Mouse (Mus musculus) A20 (cell line): ENCODE measurements around the gene Zfp839.

Experiments used
- DNase-seq: peaks from one replicate; pipeline ENCODE4 v3.0.0-alpha.2; 2011; ENCODE audit warnings: low read depth, low spot score

The Zfp839 gene

GRCm38 (mm10) chr12:110840348-110841198 is 9.5 kb upstream of the Zfp839 start, which contains the start of gene Mok:
Mok (minus strand) TSS chr12:110840939.
- DNase-seq = peak; percentile 95

- DNase-seq = peak; percentile 36
Measured at GRCm38 (mm10) chr12:110841731-110842493, 8.1 kb upstream of the Zfp839 start.

GRCm38 (mm10) chr12:110843194-110844048 is 6.6 kb upstream of the Zfp839 start:
- DNase-seq = peak; percentile 91

GRCm38 (mm10) chr12:110844227-110845130 is 5.6 kb upstream of the Zfp839 start:
- DNase-seq = no peak

- DNase-seq = peak; percentile 97
Measured at GRCm38 (mm10) chr12:110845131-110845880, 4.7 kb upstream of the Zfp839 start.

GRCm38 (mm10) chr12:110846191-110846765 is 3.8 kb upstream of the Zfp839 start:
- no peak for DNase-seq

- DNase-seq = no peak
Measured at GRCm38 (mm10) chr12:110850929-110851256, 840 bp downstream of the Zfp839 start.

- peak; percentile 56 for DNase-seq
Measured at GRCm38 (mm10) chr12:110851414-110851813, 1.4 kb downstream of the Zfp839 start.

GRCm38 (mm10) chr12:110851923-110852322 is 1.9 kb downstream of the Zfp839 start:
- no peak for DNase-seq

- DNase-seq = peak; percentile 84
Measured at GRCm38 (mm10) chr12:110854786-110855737, 5.0 kb downstream of the Zfp839 start.

GRCm38 (mm10) chr12:110857196-110857595 is 7.1 kb downstream of the Zfp839 start:
- DNase-seq = peak; percentile 80

- DNase-seq = peak; percentile 75
Measured at GRCm38 (mm10) chr12:110858681-110859080, 8.6 kb downstream of the Zfp839 start.

GRCm38 (mm10) chr12:110860293-110860692 is 10.2 kb downstream of the Zfp839 start:
- DNase-seq = no peak

- DNase-seq = no peak
Measured at GRCm38 (mm10) chr12:110861256-110861655, 11.2 kb downstream of the Zfp839 start.

GRCm38 (mm10) chr12:110864008-110864407 is 14.0 kb downstream of the Zfp839 start:
- no peak for DNase-seq

- DNase-seq = no peak
Measured at GRCm38 (mm10) chr12:110865571-110865970, 15.5 kb downstream of the Zfp839 start.

GRCm38 (mm10) chr12:110865989-110866388 is 15.9 kb downstream of the Zfp839 start:
- DNase-seq = no peak

- DNase-seq = no peak
Measured at GRCm38 (mm10) chr12:110870107-110870506, 20.1 kb downstream of the Zfp839 start.
